Mouse (Mus musculus): ENCODE data around the gene Gse1.

The Gse1 gene

DNA sequence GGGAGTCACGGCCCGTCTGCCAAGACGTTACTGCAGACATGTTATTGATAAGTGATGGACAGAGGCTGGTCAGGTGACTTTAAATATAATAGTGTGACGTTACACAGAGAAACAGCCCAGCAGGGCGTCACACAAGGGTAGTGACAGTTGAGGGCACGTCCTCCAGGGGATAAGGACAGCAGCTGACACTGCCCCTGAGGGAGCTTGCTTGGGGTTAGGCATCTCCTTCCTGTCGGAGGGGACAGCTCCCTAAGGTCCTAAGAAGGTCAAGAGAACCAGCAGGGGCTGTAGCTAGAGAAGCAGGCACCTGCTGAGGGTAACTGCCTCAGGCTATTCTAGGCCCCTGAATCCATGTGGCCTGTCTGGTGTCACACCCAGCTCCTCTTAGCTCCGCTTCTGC, 343.3 kb downstream of the Gse1 start:
- DNase-seq (ENCODE audit: low spot score in 2 of 2) = no peak

GRCm38 (mm10) chr8:120572534-120572933, 344.3 kb downstream of the Gse1 start:
- DNase-seq (ENCODE audit: low spot score in 2 of 2) = peak; percentile 66 to 84

GRCm38 (mm10) chr8:120573866-120574265, 345.6 kb downstream of the Gse1 start:
- no peak for DNase-seq (ENCODE audit: low spot score in 2 of 2)

DNA sequence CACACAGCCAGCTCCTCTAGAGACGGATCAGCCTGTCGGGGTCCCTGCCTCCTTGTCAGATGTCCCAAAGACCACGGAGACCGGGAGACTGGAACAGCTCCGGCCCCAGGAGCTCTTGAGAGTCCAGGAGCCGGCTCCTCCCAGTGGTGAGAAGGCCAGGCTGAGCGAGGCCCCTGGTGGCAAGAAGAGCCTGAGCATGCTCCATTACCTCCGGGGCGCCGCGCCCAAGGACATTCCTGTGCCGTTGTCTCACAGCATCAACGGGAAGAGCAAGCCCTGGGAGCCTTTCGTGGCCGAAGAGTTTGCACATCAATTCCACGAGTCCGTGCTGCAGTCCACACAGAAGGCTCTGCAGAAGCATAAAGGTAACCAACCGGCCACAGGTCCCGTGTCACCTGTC, 346.7 kb downstream of the Gse1 start:
- DNase-seq (ENCODE audit: low spot score in 2 of 2) = no peak

DNA sequence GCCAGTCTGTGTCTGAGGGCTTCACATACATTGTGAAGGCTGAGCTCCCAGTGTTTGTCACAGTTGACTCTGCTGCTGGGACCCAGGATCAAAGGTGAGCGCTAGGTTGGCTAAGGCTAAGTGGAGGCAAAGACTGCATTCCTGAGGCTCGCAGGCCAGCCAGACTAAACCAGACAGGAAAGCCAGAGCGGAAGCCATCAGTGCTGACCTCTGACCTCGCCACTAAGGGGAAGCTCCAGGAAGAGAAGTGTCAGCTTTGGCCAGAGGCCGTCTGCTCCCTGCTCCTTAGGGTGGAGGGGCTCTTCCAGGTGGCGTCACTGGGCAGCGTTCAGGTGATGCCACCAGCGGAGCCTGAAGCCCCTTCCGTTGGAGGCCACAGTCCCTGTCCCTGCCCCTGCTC, 347.5 kb downstream of the Gse1 start:
- no peak for DNase-seq (ENCODE audit: low spot score in 2 of 2)

- DNase-seq (ENCODE audit: low spot score in 2 of 2) = no peak
Measured at GRCm38 (mm10) chr8:120577821-120578220, 349.6 kb downstream of the Gse1 start.

DNA sequence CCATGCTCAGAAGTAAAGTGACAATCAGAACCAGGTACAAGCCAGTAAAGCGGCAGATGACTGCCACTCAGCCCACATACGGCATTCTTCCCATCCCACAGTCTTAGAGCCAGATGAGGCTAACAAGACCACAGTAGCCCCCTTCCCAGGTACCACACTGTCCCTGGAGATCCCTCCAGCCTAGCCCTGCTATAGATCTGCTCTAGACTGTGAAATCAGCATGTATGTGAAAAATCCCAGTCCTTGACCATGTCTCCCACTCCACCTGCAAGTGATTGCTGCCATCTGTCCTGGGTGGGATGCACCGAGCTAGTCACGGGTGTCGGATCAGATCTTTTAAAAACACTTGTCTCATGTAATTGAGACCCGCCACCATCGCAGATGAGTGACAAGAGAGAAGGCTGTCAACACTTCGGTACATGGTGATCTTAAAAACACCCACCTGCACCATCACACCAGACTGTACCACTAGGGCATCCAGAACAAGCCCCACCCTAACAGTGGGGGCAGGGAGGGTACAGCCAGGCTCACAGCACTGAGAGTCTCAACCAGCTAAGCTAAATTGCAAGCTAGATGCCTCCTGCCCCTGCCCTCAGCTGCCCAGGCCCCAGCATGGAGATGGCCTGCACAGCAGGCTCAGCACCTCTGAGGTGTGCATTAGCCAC, 352.2 kb downstream of the Gse1 start:
- DNase-seq (ENCODE audit: low spot score in 2 of 2) = no peak

DNA sequence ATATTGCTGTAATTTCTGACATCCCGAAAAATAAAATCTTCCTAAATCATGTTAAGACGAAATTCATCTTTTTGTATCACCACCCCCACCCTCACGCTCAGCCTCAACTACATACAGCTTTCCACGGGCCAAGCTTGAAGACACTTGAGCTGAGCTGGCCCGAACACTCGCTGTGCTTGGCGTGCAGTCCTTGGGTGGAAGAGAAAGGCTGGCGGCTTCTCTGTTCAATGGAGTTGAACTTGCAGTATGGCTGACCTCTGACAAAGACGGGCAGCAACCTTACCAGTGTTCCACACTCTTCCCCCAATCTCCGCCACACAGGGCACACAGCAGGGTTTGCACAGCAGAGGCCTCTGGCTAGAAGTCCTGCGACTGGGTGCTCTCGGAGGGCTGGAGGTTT, 353.1 kb downstream of the Gse1 start:
- DNase-seq (ENCODE audit: low spot score in 2 of 2) = no peak

DNA sequence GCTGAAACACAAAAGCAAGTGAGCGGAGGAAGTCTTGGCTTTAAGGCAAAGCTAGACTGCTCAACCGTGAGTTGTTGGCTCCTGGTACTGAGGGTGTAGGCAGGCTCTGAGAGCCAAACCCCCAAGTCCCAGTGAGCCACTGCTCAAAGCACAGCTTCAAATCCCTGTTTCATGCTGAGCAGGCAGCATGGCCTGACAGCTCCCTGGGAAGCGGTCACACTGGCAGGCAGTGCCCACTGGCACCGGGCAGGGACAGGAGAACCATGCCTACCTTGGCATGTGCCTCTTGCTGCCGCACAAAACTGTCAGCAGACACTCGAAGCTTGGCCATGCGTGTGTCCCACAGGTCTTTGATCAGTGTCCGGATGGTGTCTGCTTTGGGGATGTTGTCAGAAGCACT, 353.6 kb downstream of the Gse1 start:
- no peak for DNase-seq (ENCODE audit: low spot score in 2 of 2)

DNA sequence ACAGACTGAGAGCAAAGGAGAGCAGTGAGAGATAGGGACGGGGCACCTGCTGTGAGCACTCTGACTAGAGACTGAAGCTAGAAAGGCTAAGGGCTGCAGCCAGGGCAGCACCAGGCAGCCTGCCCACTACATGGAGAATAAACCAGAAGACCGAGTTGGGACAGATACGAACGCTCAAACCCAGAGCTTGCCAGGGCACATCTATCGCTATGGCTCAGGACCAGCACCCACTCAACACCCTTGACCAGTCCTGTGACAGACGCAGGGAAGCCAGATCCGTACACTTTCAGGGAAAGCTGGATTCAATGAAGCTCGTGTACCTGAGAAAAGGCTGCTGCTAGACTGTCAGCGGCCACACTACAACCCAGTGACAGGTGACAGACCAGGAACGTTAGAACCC, 357.3 kb downstream of the Gse1 start:
- no peak for DNase-seq (ENCODE audit: low spot score in 2 of 2)

- peak; percentile 99 for DNase-seq (ENCODE audit: low spot score in 2 of 2)
Measured at GRCm38 (mm10) chr8:120588908-120589771, 360.9 kb downstream of the Gse1 start, which contains the start of gene Gins2. Gene Gins2, minus strand, starts transcription at chr8:120589304.

GRCm38 (mm10) chr8:120589921-120590320, 361.7 kb downstream of the Gse1 start:
- DNase-seq (ENCODE audit: low spot score in 2 of 2) = no peak

DNA sequence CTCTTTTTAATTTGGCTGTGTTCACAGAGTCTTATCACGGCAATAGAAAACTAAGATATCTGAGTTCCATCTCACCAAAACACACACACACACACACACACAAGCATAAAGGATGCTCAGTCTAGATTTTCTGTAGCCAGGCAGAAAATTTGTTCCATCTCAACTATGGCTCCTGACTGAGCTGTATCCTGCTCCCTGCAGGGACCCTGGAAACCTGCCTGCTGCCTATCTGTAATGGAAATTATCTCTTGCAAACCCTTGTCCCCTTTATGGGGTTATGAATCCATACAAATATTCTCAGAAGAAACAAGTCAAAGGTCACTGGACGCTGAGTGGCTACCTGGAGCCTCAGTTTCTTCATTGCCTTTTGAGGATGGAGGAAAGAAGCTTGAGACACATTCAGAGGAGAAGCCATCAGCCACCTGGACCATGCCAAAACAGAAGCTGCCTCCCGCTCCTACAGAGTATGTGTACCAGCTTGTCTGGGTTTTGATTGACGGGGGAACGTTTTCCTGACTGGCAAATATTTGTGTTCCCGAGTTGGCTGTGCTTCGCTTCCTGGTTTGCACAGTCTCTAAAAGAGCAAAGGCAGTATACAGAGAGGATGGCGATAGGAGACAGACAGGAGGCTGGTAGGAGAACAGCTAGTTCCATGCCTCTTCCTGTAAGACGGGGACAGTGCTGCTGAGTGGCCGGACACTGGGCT, 363.5 kb downstream of the Gse1 start:
- DNase-seq (ENCODE audit: low spot score in 2 of 2) = no peak

DNA sequence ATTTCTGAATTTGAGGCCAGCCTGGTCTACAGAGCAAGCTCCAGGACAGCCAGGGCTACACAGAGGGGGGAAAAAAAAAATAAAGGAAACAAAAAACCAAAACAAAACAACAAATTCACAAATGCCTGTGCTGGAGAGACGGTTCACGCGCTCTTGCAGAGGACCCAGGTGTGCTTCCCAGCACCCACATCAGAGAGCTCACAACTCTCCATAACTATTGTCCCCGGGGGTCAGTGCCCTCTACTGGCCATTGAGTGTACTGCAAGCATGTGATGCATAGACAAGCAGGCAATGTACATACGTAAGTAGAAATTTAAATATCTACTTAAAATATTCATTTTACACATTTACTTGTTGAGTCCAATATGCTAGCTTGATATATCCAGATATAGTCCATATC, 366.3 kb downstream of the Gse1 start:
- peak in 1 of 2 experiments; percentile 73 for DNase-seq (ENCODE audit: low spot score in 2 of 2)

- DNase-seq (ENCODE audit: low spot score in 2 of 2) = peak; percentile 65 to 88
Measured at GRCm38 (mm10) chr8:120595963-120596362, 367.7 kb downstream of the Gse1 start.

GRCm38 (mm10) chr8:120598579-120598978, 370.3 kb downstream of the Gse1 start:
- DNase-seq (ENCODE audit: low spot score in 2 of 2) = no peak

GRCm38 (mm10) chr8:120599504-120599903, 371.2 kb downstream of the Gse1 start:
- DNase-seq (ENCODE audit: low spot score in 2 of 2) = peak; percentile 79 to 94

DNA sequence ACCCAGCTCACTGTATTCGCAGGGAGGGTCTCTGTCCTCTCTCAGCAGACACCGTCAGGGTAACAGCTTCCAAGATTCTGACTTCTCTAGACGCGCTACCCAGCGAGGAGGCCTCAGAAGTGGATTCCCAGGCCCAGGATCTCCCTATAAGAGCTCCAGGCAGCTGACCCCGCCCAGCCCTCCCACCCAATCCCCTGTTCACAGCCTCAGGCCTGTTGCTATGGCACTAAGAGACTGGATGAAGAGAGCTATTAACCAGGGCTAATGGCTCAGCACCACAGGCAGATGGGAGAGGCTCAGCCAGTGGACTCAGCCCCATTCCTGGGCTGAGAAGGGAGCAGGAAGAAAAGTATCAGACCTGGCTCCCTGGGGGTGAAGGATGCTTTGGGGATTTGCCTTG, 374.4 kb downstream of the Gse1 start:
- DNase-seq (ENCODE audit: low spot score in 2 of 2) = no peak

- DNase-seq (ENCODE audit: low spot score in 2 of 2) = no peak
Measured at GRCm38 (mm10) chr8:120607460-120607859, 379.2 kb downstream of the Gse1 start.

GRCm38 (mm10) chr8:120607885-120608284, 379.6 kb downstream of the Gse1 start:
- DNase-seq (ENCODE audit: low spot score in 2 of 2) = peak; percentile 78 to 93

GRCm38 (mm10) chr8:120610824-120611223, 382.6 kb downstream of the Gse1 start:
- DNase-seq (ENCODE audit: low spot score in 2 of 2) = no peak

- DNase-seq (ENCODE audit: low spot score in 2 of 2) = no peak
Measured at GRCm38 (mm10) chr8:120614491-120614890, 386.2 kb downstream of the Gse1 start.

Data from spleen, postnatal 4 days (tissue).